Mouse (Mus musculus): Measurements from ENCODE around the gene Serf2.
A peak's percentile ranks its signal among the peaks of the same experiment; 100 is the strongest.

DNA sequence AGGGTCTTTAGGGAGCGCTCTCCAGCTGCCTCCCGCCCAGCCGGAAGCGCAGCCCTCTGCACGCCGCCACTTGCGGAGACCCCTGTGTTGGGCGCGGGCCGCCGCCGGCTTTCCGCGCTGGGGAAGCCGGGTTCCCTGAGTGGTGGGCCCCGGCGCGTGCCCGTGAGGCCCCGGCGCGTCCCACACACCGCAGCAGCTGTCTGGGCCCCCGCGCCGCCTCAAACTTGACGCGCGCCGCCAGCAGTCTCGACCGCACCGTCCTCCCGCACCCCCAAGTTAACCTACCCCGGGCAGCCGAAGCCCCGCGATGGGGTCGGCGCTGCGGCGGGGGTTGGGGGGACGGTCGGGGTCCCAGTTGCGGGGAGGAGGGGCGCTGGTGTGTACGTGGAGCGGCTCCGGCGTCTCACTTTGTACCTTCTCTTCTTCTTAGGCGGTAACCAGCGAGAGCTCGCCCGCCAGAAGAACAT lies 583 bp downstream of the Serf2 start:
- TF ChIP-seq CTCF (IDR thresholded peaks at IDR 0.05; ENCODE audit: low read depth) = no peak
- TF ChIP-seq EP300 (IDR thresholded peaks at IDR 0.05; ENCODE audit: low read depth) = 0 out of 2 replicates have a peak, but pooled peaks have one; percentile 8
